Mouse (Mus musculus): ENCODE data around the gene Xrcc5. TPM values are rescaled to one million over a fixed set of nuclear protein-coding genes. Genes with fewer than 3 reads are reported as not detected.

Gene Xrcc5
- polyA plus RNA-seq, 1 experiment from 2014 or later = 14.0 TPM

GRCm38 (mm10) chr1:72286904-72287303 is 20.3 kb upstream of the Xrcc5 start:
- no peak overlapping the region for H3K27ac ChIP-seq (ENCODE audit: low read depth, low read length)
- no peaks in the 10 kb centered on the region for H3K9me3 ChIP-seq (ENCODE audit: control insufficient read depth)
- H3K4me3 ChIP-seq (ENCODE audit: low read depth, low read length) = no peak overlapping the region
- TF ChIP-seq CTCF (IDR thresholded peaks at IDR 0.05; ENCODE audit: low read depth) = no peak
- H3K4me2 ChIP-seq (replicated peaks; ENCODE audit: low read depth) = no peak overlapping the region
- H3K36me3 ChIP-seq (ENCODE audit: control insufficient read depth, insufficient read depth) = no peaks in the 10 kb centered on the region
- WGBS = 62% methylated on average over 5 of the region's 5 CpGs
- H3K4me1 ChIP-seq (replicated peaks; ENCODE audit: control insufficient read depth, insufficient read depth, low read length) = peaks cover 8% of the 10 kb centered on the region; the same call in 1 of the 2 replicates
- no peak overlapping the region for H3K9ac ChIP-seq (ENCODE audit: low read depth, low read length)
- no peak for ATAC-seq
- no peaks in the 10 kb centered on the region for H3K27me3 ChIP-seq (replicated peaks; ENCODE audit: control insufficient read depth, insufficient read depth, low read length)

DNA sequence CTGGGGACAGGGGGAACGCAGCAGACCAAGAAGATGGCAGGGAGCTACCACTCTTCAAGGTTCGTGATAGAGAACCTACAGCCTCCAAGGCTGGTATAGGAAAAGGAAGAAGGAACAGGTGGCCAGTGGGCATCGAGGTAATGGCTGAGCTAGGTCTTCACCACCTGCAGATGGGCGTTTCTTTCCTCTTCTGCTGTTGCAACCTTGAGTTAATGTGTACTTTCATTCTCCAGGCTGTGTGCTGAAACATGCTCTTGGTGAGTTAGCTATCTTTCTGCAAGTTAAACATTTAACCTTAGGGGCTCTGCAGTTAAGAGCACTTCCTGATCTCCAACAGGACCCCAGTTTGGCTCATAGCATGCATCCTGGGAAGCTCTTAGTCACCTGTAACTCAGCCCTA is 19.3 kb upstream of the Xrcc5 start:
- 55% methylated on average over 4 of the region's 4 CpGs for WGBS
- ATAC-seq = peak; percentile 14; the same call in 1 of the 2 replicates
- Histone ChIP-seq H3K4me2 (replicated peaks; ENCODE audit: low read depth) (no peak overlapping the region), H3K4me3 (ENCODE audit: low read depth, low read length) (no peak overlapping the region), H3K36me3 (ENCODE audit: control insufficient read depth, insufficient read depth) (no peaks in the 10 kb centered on the region), H3K27ac (ENCODE audit: low read depth, low read length) (no peak overlapping the region), H3K27me3 (replicated peaks; ENCODE audit: control insufficient read depth, insufficient read depth, low read length) (no peaks in the 10 kb centered on the region), H3K4me1 (replicated peaks; ENCODE audit: control insufficient read depth, insufficient read depth, low read length) (peaks cover 8% of the 10 kb centered on the region; the same call in 1 of the 2 replicates), H3K9me3 (ENCODE audit: control insufficient read depth) (no peaks in the 10 kb centered on the region), H3K9ac (ENCODE audit: low read depth, low read length) (no peak overlapping the region)
- no peak for TF ChIP-seq CTCF (IDR thresholded peaks at IDR 0.05; ENCODE audit: low read depth)

GRCm38 (mm10) chr1:72288527-72289150 is 18.6 kb upstream of the Xrcc5 start:
- no peak for ATAC-seq
- H3K4me1 ChIP-seq (replicated peaks; ENCODE audit: control insufficient read depth, insufficient read depth, low read length) = peaks cover 13% of the 10 kb centered on the region; the same call in 1 of the 2 replicates
- no peak for TF ChIP-seq CTCF (IDR thresholded peaks at IDR 0.05; ENCODE audit: low read depth)
- H3K4me2 ChIP-seq (replicated peaks; ENCODE audit: low read depth) = no peak overlapping the region
- no peak overlapping the region for H3K27ac ChIP-seq (ENCODE audit: low read depth, low read length)
- H3K27me3 ChIP-seq (replicated peaks; ENCODE audit: control insufficient read depth, insufficient read depth, low read length) = no peaks in the 10 kb centered on the region
- no peak overlapping the region for H3K4me3 ChIP-seq (ENCODE audit: low read depth, low read length)
- no peak overlapping the region for H3K9ac ChIP-seq (ENCODE audit: low read depth, low read length)
- WGBS = 87% methylated on average over 4 of the region's 4 CpGs
- no peaks in the 10 kb centered on the region for H3K36me3 ChIP-seq (ENCODE audit: control insufficient read depth, insufficient read depth)
- no peaks in the 10 kb centered on the region for H3K9me3 ChIP-seq (ENCODE audit: control insufficient read depth)

GRCm38 (mm10) chr1:72290896-72291295 is 16.3 kb upstream of the Xrcc5 start:
- Histone ChIP-seq H3K4me3 (ENCODE audit: low read depth, low read length) (no peak overlapping the region), H3K4me1 (replicated peaks; ENCODE audit: control insufficient read depth, insufficient read depth, low read length) (peaks cover 13% of the 10 kb centered on the region; the same call in 1 of the 2 replicates), H3K27ac (ENCODE audit: low read depth, low read length) (no peak overlapping the region), H3K4me2 (replicated peaks; ENCODE audit: low read depth) (no peak overlapping the region), H3K9me3 (ENCODE audit: control insufficient read depth) (no peaks in the 10 kb centered on the region), H3K9ac (ENCODE audit: low read depth, low read length) (no peak overlapping the region), H3K36me3 (ENCODE audit: control insufficient read depth, insufficient read depth) (no peaks in the 10 kb centered on the region), H3K27me3 (replicated peaks; ENCODE audit: control insufficient read depth, insufficient read depth, low read length) (no peaks in the 10 kb centered on the region)
- no peak for TF ChIP-seq CTCF (IDR thresholded peaks at IDR 0.05; ENCODE audit: low read depth)
- no peak for ATAC-seq
- WGBS = 97% methylated on average over 4 of the region's 4 CpGs

- Histone ChIP-seq H3K4me3 (ENCODE audit: low read depth, low read length) (no peak overlapping the region), H3K4me2 (replicated peaks; ENCODE audit: low read depth) (no peak overlapping the region), H3K36me3 (ENCODE audit: control insufficient read depth, insufficient read depth) (no peaks in the 10 kb centered on the region), H3K4me1 (replicated peaks; ENCODE audit: control insufficient read depth, insufficient read depth, low read length) (peaks cover 13% of the 10 kb centered on the region; the same call in 1 of the 2 replicates), H3K9ac (ENCODE audit: low read depth, low read length) (no peak overlapping the region), H3K27me3 (replicated peaks; ENCODE audit: control insufficient read depth, insufficient read depth, low read length) (no peaks in the 10 kb centered on the region), H3K9me3 (ENCODE audit: control insufficient read depth) (no peaks in the 10 kb centered on the region), H3K27ac (ENCODE audit: low read depth, low read length) (no peak overlapping the region)
- no peak for TF ChIP-seq CTCF (IDR thresholded peaks at IDR 0.05; ENCODE audit: low read depth)
- no peak for ATAC-seq
- 92% methylated on average over 4 of the region's 4 CpGs for WGBS
Observed at GRCm38 (mm10) chr1:72291421-72291820, 15.8 kb upstream of the Xrcc5 start.

- Histone ChIP-seq H3K9ac (ENCODE audit: low read depth, low read length) (no peak overlapping the region), H3K9me3 (ENCODE audit: control insufficient read depth) (no peaks in the 10 kb centered on the region), H3K27ac (ENCODE audit: low read depth, low read length) (no peak overlapping the region), H3K4me3 (ENCODE audit: low read depth, low read length) (no peak overlapping the region), H3K4me2 (replicated peaks; ENCODE audit: low read depth) (no peak overlapping the region), H3K36me3 (ENCODE audit: control insufficient read depth, insufficient read depth) (no peaks in the 10 kb centered on the region), H3K27me3 (replicated peaks; ENCODE audit: control insufficient read depth, insufficient read depth, low read length) (no peaks in the 10 kb centered on the region), H3K4me1 (replicated peaks; ENCODE audit: control insufficient read depth, insufficient read depth, low read length) (peaks cover 11% of the 10 kb centered on the region; the same call in 1 of the 2 replicates)
- no peak for ATAC-seq
- TF ChIP-seq CTCF (IDR thresholded peaks at IDR 0.05; ENCODE audit: low read depth) = no peak
- 90% methylated on average over 2 of the region's 2 CpGs for WGBS
Observed at GRCm38 (mm10) chr1:72291925-72292324, 15.3 kb upstream of the Xrcc5 start.

Measured in intestine, postnatal 0 days (tissue).